In the genomic region with DNA sequence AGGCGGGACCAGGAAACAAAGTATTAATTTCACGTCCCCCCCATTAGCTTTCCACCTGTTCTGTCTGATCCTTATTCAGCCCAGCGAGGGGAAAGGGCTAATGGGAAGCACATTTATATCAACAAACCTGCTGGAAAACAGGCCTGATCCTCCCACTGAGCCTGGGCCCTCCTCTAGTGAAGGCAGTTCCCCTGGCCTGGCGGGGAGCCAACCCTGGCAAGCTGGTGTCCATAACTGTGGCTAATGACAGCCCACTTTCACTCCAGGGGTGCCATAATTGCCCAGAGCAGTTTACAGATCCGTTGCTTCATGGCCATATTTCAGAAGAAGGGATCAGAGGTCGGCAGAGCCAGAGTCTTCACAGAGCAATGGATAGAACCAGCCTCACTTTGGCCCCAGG, we compare ENCODE assay signal across 10 mouse cellular contexts.
DNase-seq lines count a peak whose midpoint lies in the region; ATAC-seq and TF ChIP-seq lines count a peak whose summit lies in the region.
"Had no signal": no experiment of that assay in that cellular context is flagged by ENCODE, and none has a peak within 500 bp of the region (broad histone marks: within the 10 kb centered on the region; RNA-seq: fewer than 3 reads in every experiment).

No protein-coding gene starts in this region.

- H3K4me1 ChIP-seq in intestine, postnatal 0 days (replicated peaks; ENCODE audit: control insufficient read depth, insufficient read depth, low read length), result no peaks in the 10 kb centered on the region
- H3K4me1 ChIP-seq in intestine, embryonic 16.5 days (ENCODE audit: control insufficient read depth, insufficient read depth, low read length), result no peaks in the 10 kb centered on the region
- no peaks in the 10 kb centered on the region for H3K4me1 ChIP-seq in hindbrain, postnatal 0 days (ENCODE audit: insufficient read depth, low read length)
- H3K4me1 ChIP-seq: stomach, embryonic 15.5 days had no signal

- DNase-seq in 416B (ENCODE audit: low read depth) (peak; percentile 11), MN1 (ENCODE audit: low spot score) (peak; percentile 86), adipocyte (ENCODE audit: low spot score) (no peak)
- peak; percentile 71 for DNase-seq in hindbrain, postnatal 0 days (ENCODE audit: low spot score)
- DNase-seq in left cerebral cortex, adult 11 months (ENCODE audit: low spot score), result no peak
- no peak for DNase-seq in frontal cortex, postnatal 14 days (ENCODE audit: low spot score in 2 of 2)

- no peaks in the 10 kb centered on the region for H3K36me3 ChIP-seq in intestine, postnatal 0 days (ENCODE audit: control insufficient read depth, insufficient read depth)
- no peaks in the 10 kb centered on the region for H3K36me3 ChIP-seq in intestine, embryonic 16.5 days (ENCODE audit: control insufficient read depth, insufficient read depth, low read length)
- no peaks in the 10 kb centered on the region for H3K36me3 ChIP-seq in hindbrain, postnatal 0 days (ENCODE audit: insufficient read depth, low read length)
- H3K36me3 ChIP-seq: stomach, embryonic 15.5 days had no signal

- H3K9me3 ChIP-seq in intestine, postnatal 0 days (ENCODE audit: control insufficient read depth), result no peaks in the 10 kb centered on the region
- no peaks in the 10 kb centered on the region for H3K9me3 ChIP-seq in intestine, embryonic 16.5 days (ENCODE audit: control insufficient read depth, low read length)
- H3K9me3 ChIP-seq in hindbrain, postnatal 0 days (ENCODE audit: low read length), result no peaks in the 10 kb centered on the region
- H3K9me3 ChIP-seq: stomach, embryonic 15.5 days had no signal

- H3K27ac ChIP-seq in intestine, postnatal 0 days (ENCODE audit: low read depth, low read length), result no peak overlapping the region
- no peak overlapping the region for H3K27ac ChIP-seq in intestine, embryonic 16.5 days (ENCODE audit: low read length)
- no peak overlapping the region for H3K27ac ChIP-seq in hindbrain, postnatal 0 days
- H3K27ac ChIP-seq: left cerebral cortex, adult 2 months; stomach, embryonic 15.5 days had no signal

- H3K4me2 ChIP-seq in intestine, postnatal 0 days (replicated peaks; ENCODE audit: low read depth), result no peak overlapping the region
- no peak overlapping the region for H3K4me2 ChIP-seq in intestine, embryonic 16.5 days (ENCODE audit: low read depth, low read length)
- H3K4me2 ChIP-seq in hindbrain, postnatal 0 days (ENCODE audit: low read depth, low read length), result no peak overlapping the region
- H3K4me2 ChIP-seq: stomach, embryonic 15.5 days had no signal

- WGBS in intestine, postnatal 0 days, result 43% methylated on average over 6 of the region's 6 CpGs
- WGBS in intestine, embryonic 16.5 days, result 33% methylated on average over 6 of the region's 6 CpGs
- 56% methylated on average over 6 of the region's 6 CpGs for WGBS in hindbrain, postnatal 0 days

- no peak overlapping the region for H3K9ac ChIP-seq in intestine, postnatal 0 days (ENCODE audit: low read depth, low read length)
- H3K9ac ChIP-seq in intestine, embryonic 16.5 days (ENCODE audit: low read depth, low read length), result no peak overlapping the region
- no peak overlapping the region for H3K9ac ChIP-seq in hindbrain, postnatal 0 days (replicated peaks; ENCODE audit: low read length)
- H3K9ac ChIP-seq: stomach, embryonic 15.5 days had no signal

- peak; percentile 36; the same call in 1 of the 2 replicates for ATAC-seq in intestine, postnatal 0 days
- ATAC-seq in intestine, embryonic 16.5 days, result no peak
- peak; percentile 53; the same call in 1 of the 2 replicates for ATAC-seq in hindbrain, postnatal 0 days

- H3K4me3 ChIP-seq in intestine, postnatal 0 days (ENCODE audit: low read depth, low read length), result no peak overlapping the region
- H3K4me3 ChIP-seq in intestine, embryonic 16.5 days (ENCODE audit: low read length), result no peak overlapping the region
- no peak overlapping the region for H3K4me3 ChIP-seq in hindbrain, postnatal 0 days (ENCODE audit: low read length)
- H3K4me3 ChIP-seq: left cerebral cortex, adult 2 months; stomach, embryonic 15.5 days had no signal

- TF ChIP-seq CTCF in intestine, postnatal 0 days (IDR thresholded peaks at IDR 0.05; ENCODE audit: low read depth), result no peak
- no peak for TF ChIP-seq CTCF in hindbrain, postnatal 0 days (IDR thresholded peaks at IDR 0.05; ENCODE audit: low read depth)

- H3K27me3 ChIP-seq in intestine, postnatal 0 days (replicated peaks; ENCODE audit: control insufficient read depth, insufficient read depth, low read length), result no peaks in the 10 kb centered on the region
- H3K27me3 ChIP-seq in intestine, embryonic 16.5 days (replicated peaks; ENCODE audit: control insufficient read depth, insufficient read depth, low read length), result no peaks in the 10 kb centered on the region
- H3K27me3 ChIP-seq in hindbrain, postnatal 0 days (ENCODE audit: insufficient read depth, low read length), result no peaks in the 10 kb centered on the region
- H3K27me3 ChIP-seq: stomach, embryonic 15.5 days had no signal

Comparison
In these comparisons a context has a peak if more than half of its experiments do, and no peak if none do; other contexts are left out.
1. DNase-seq: peak in 416B (single experiment), MN1 (single experiment) and hindbrain, postnatal 0 days (single experiment); none in adipocyte (single experiment), left cerebral cortex, adult 11 months (single experiment) and frontal cortex, postnatal 14 days (0 of 2).